ENCODE assay signal across 8 mouse cellular contexts in the genomic region with DNA sequence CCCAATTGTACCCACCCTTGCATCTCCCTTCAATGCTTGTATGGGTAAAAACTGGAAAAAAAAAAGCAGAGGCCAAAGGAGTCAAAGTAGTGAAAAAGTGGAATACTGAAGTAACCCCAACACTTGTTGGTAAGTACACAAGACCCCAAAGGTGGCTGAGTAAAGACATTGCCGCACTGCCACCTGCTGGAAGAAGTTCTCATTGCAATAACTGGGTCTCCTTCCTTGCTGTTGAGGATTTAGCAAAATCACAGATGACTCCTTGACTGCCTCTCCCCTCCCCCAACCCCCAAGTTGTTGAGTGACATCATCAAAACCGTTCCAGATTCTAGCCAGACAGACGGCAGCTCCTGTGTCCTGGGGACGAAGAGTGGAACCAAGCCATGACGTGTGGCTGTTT.
DNase-seq lines count a peak whose midpoint lies in the region; ATAC-seq and TF ChIP-seq lines count a peak whose summit lies in the region.

No protein-coding gene starts in this region.

- TF ChIP-seq POLR2A in kidney, adult 2 months (IDR thresholded peaks at IDR 0.05; ENCODE audit: low read depth, low read length): no peak
- no peak for TF ChIP-seq POLR2A in bone marrow, adult 2 months (IDR thresholded peaks at IDR 0.05; ENCODE audit: borderline replicate concordance, control insufficient read depth, low read depth, low read length)
- no peak for TF ChIP-seq POLR2A in embryonic fibroblast, embryonic 13.5 days (IDR thresholded peaks at IDR 0.05; ENCODE audit: low read depth, low read length)

- H3K4me2 ChIP-seq in kidney, embryonic 14.5 days (replicated peaks; ENCODE audit: low read depth, low read length): no peak overlapping the region
- H3K4me2 ChIP-seq in neural tube, embryonic 11.5 days (ENCODE audit: low read depth): no peak overlapping the region

- DNase-seq in kidney, adult 2 months: peak; percentile 28
- no peak for DNase-seq in G1E (ENCODE audit: low spot score)
- DNase-seq in left cerebral cortex, adult 2 months (ENCODE audit: extremely low spot score in 1 of 2, low spot score in 2 of 2): peak; percentile 60 to 71
- peak; percentile 73 for DNase-seq in neural tube, embryonic 11.5 days (ENCODE audit: low spot score)

- no peaks in the 10 kb centered on the region for H3K4me1 ChIP-seq in kidney, adult 2 months (ENCODE audit: control insufficient read depth, insufficient read depth, low read length)
- no peaks in the 10 kb centered on the region for H3K4me1 ChIP-seq in kidney, embryonic 14.5 days (ENCODE audit: control insufficient read depth, insufficient read depth, low read length)
- no peaks in the 10 kb centered on the region for H3K4me1 ChIP-seq in G1E (ENCODE audit: insufficient read depth, low read depth, low read length)
- no peaks in the 10 kb centered on the region; the same call in 1 of the 2 replicates for H3K4me1 ChIP-seq in bone marrow, adult 2 months (ENCODE audit: control insufficient read depth, insufficient read depth, low read length)
- H3K4me1 ChIP-seq in embryonic fibroblast, embryonic 13.5 days (ENCODE audit: control insufficient read depth, insufficient read depth, low read length): 0 out of 2 replicates have a peak, but pooled peaks cover 3% of the 10 kb centered on the region
- no peaks in the 10 kb centered on the region for H3K4me1 ChIP-seq in neural tube, embryonic 11.5 days (ENCODE audit: control insufficient read depth, insufficient read depth, low read length)

- H3K27ac ChIP-seq in kidney, adult 2 months (ENCODE audit: insufficient read depth, low read depth, low read length): no peak overlapping the region
- H3K27ac ChIP-seq in kidney, embryonic 14.5 days (ENCODE audit: low read depth, low read length): no peak overlapping the region
- no peak overlapping the region for H3K27ac ChIP-seq in bone marrow, adult 2 months (ENCODE audit: control insufficient read depth, insufficient read depth, low read depth, low read length, poor library complexity)
- no peak overlapping the region for H3K27ac ChIP-seq in embryonic fibroblast, embryonic 13.5 days (ENCODE audit: insufficient read depth, low read length)
- H3K27ac ChIP-seq in left cerebral cortex, adult 2 months: no peak overlapping the region
- H3K27ac ChIP-seq in neural tube, embryonic 11.5 days (ENCODE audit: low read depth, low read length): no peak overlapping the region

- no peaks in the 10 kb centered on the region for H3K27me3 ChIP-seq in kidney, adult 2 months (replicated peaks; ENCODE audit: control insufficient read depth, insufficient read depth, low read length)
- 0 out of 2 replicates have a peak, but pooled peaks cover 3% of the 10 kb centered on the region for H3K27me3 ChIP-seq in kidney, embryonic 14.5 days (ENCODE audit: control insufficient read depth, insufficient read depth, low read length)
- peaks cover 10% of the 10 kb centered on the region; the same call in 1 of the 2 replicates for H3K27me3 ChIP-seq in G1E (ENCODE audit: insufficient read depth, low read length)
- H3K27me3 ChIP-seq in neural tube, embryonic 11.5 days (ENCODE audit: control insufficient read depth, insufficient read depth, low read length): no peaks in the 10 kb centered on the region

- H3K9ac ChIP-seq in kidney, embryonic 14.5 days (ENCODE audit: low read depth, low read length): no peak overlapping the region
- no peak overlapping the region for H3K9ac ChIP-seq in neural tube, embryonic 11.5 days (ENCODE audit: low read length)

- 42% methylated on average over 5 of the region's 5 CpGs for WGBS in kidney, adult 2 months
- WGBS in kidney, embryonic 14.5 days: 48% methylated on average over 5 of the region's 5 CpGs
- 37% methylated on average over 5 of the region's 5 CpGs for WGBS in bone marrow, adult 2 months
- 39% methylated on average over 5 of the region's 5 CpGs for WGBS in neural tube, embryonic 11.5 days

- no peak overlapping the region for H3K4me3 ChIP-seq in kidney, adult 2 months (ENCODE audit: insufficient read depth, low read depth, low read length)
- no peak overlapping the region for H3K4me3 ChIP-seq in kidney, embryonic 14.5 days (ENCODE audit: low read length)
- no peak overlapping the region for H3K4me3 ChIP-seq in G1E (ENCODE audit: low read depth, low read length)
- no peak overlapping the region for H3K4me3 ChIP-seq in bone marrow, adult 2 months (replicated peaks; ENCODE audit: control insufficient read depth, low read depth, low read length)
- no peak overlapping the region for H3K4me3 ChIP-seq in embryonic fibroblast, embryonic 13.5 days (ENCODE audit: insufficient read depth, low read length)
- H3K4me3 ChIP-seq in left cerebral cortex, adult 2 months: no peak overlapping the region
- no peak overlapping the region for H3K4me3 ChIP-seq in neural tube, embryonic 11.5 days (ENCODE audit: low read depth, low read length)

- TF ChIP-seq CTCF in kidney, adult 2 months (conservative IDR thresholded peaks at IDR 0.05; ENCODE audit: insufficient read depth, insufficient read length, low read depth, low read length): peak; percentile 60
- TF ChIP-seq CTCF in G1E (IDR thresholded peaks at IDR 0.05; ENCODE audit: low read depth, low read length): peak; percentile 51; the same call in 1 of the 2 replicates
- peak; percentile 29; the same call in 1 of the 2 replicates for TF ChIP-seq CTCF in bone marrow, adult 2 months (IDR thresholded peaks at IDR 0.05; ENCODE audit: control insufficient read depth, insufficient read depth, low read length)
- 0 out of 2 replicates have a peak, but pooled peaks have one; percentile 19 for TF ChIP-seq CTCF in embryonic fibroblast, embryonic 13.5 days (IDR thresholded peaks at IDR 0.05; ENCODE audit: borderline replicate concordance, insufficient read depth, low read length)
- TF ChIP-seq CTCF in left cerebral cortex, adult 2 months (IDR thresholded peaks at IDR 0.05): peak; percentile 75

- no peak; the same call in 1 of the 2 replicates for ATAC-seq in kidney, embryonic 14.5 days (ENCODE audit: low FRiP score, low TSS enrichment)
- no peak for ATAC-seq in G1E (ENCODE audit: extremely low read depth, insufficient number of reproducible peaks, low FRiP score, poor library complexity, severe bottlenecking)
- no peak for ATAC-seq in neural tube, embryonic 11.5 days (ENCODE audit: insufficient read depth, low FRiP score, low TSS enrichment)
- no peak for ATAC-seq in erythroblast, adult 5-6 weeks (replicated peaks; ENCODE audit: low FRiP score, poor library complexity, severe bottlenecking)

- no peaks in the 10 kb centered on the region for H3K9me3 ChIP-seq in kidney, embryonic 14.5 days (ENCODE audit: control insufficient read depth, low read length)
- no peaks in the 10 kb centered on the region; the same call in 1 of the 2 replicates for H3K9me3 ChIP-seq in G1E (replicated peaks)
- H3K9me3 ChIP-seq in neural tube, embryonic 11.5 days (ENCODE audit: control insufficient read depth, low read length): no peaks in the 10 kb centered on the region

- intact Hi-C loops in left cerebral cortex, adult 2 months (cut with DNase I): loop anchor here (5.0 kb wide), 2 partner anchors 243 to 283 kb away; no protein-coding TSS in a partner anchor

- no peaks in the 10 kb centered on the region for H3K36me3 ChIP-seq in kidney, adult 2 months (ENCODE audit: control insufficient read depth, insufficient read depth, low read length)
- H3K36me3 ChIP-seq in kidney, embryonic 14.5 days (ENCODE audit: control insufficient read depth, insufficient read depth, low read length): no peaks in the 10 kb centered on the region
- no peaks in the 10 kb centered on the region for H3K36me3 ChIP-seq in G1E (replicated peaks)
- no peaks in the 10 kb centered on the region for H3K36me3 ChIP-seq in neural tube, embryonic 11.5 days (ENCODE audit: control insufficient read depth, insufficient read depth, low read length)

Comparison
In these comparisons a context has a peak if more than half of its experiments do, and no peak if none do; other contexts are left out.
1. CTCF ChIP-seq: peak in every context shown above with its lines; median percentile 75 in left cerebral cortex, adult 2 months; 60 in kidney, adult 2 months; 51 in G1E; 29 in bone marrow, adult 2 months; 19 in embryonic fibroblast, embryonic 13.5 days.